Mouse (Mus musculus) sigmoid colon, adult 10 weeks (tissue): Measurements from ENCODE around the gene Krt17. TPM values are rescaled to one million over a fixed set of nuclear protein-coding genes. Genes with fewer than 3 reads are reported as not detected.

Experiments
- polyA plus RNA-seq: library from polyadenylated mRNA; stranded (reverse); fragments of 350-450 nt; fragmentation: Illumina TruSeq; extraction: RNeasy Lipid Tissue Mini Kit (QIAGEN cat#74804); gene quantifications from one replicate; pipeline ENCODE4 v1.2.3, GENCODE M21; 2014; ENCODE audit warnings: low read depth, low replicate concordance

Krt17 gene
- polyA plus RNA-seq = not detected

GRCm38 (mm10) chr11:100260514-100261234 is at the start of gene Krt17:
Gene Krt17 (minus strand): TSS chr11:100261029.

GRCm38 (mm10) chr11:100269821-100270332 is 9.0 kb upstream of the Krt17 start, which contains the start of gene Krt42:
Gene Krt42 (minus strand): TSS chr11:100269871.

GRCm38 (mm10) chr11:100248852-100249465 is 11.9 kb downstream of the Krt17 start, which contains the start of gene Krt16:
Gene Krt16 (minus strand): TSS chr11:100248902.

GRCm38 (mm10) chr11:100207498-100207897 is 53.3 kb downstream of the Krt17 start, which contains the start of gene Krt14:
Gene Krt14 (minus strand): TSS chr11:100207548.

Other genes with a start within 250 kb of the Krt17 start
- not detected for gene Krt33a, start 244.8 kb downstream of the Krt17 start, polyA plus RNA-seq
- gene Krt33b, start 231.2 kb downstream of the Krt17 start, polyA plus RNA-seq = not detected
- gene Krt34, start 219.5 kb downstream of the Krt17 start, polyA plus RNA-seq = not detected
- gene Krt31, start 210.5 kb downstream of the Krt17 start, polyA plus RNA-seq = not detected
- gene Krt32, start 172.8 kb downstream of the Krt17 start, polyA plus RNA-seq = not detected
- not detected for gene Krt35, start 164.8 kb downstream of the Krt17 start, polyA plus RNA-seq
- not detected for gene Krt36, start 155.4 kb downstream of the Krt17 start, polyA plus RNA-seq
- gene Krt13, start 139.5 kb downstream of the Krt17 start, polyA plus RNA-seq = not detected
- not detected for gene Krt15, start 125.1 kb downstream of the Krt17 start, polyA plus RNA-seq
- gene Krt19, start 112.4 kb downstream of the Krt17 start, polyA plus RNA-seq = 104 TPM
- not detected for gene Krt9, start 67.8 kb downstream of the Krt17 start, polyA plus RNA-seq
- not detected for gene Krt14, start 53.5 kb downstream of the Krt17 start, polyA plus RNA-seq
- gene Krt16, start 12.1 kb downstream of the Krt17 start, polyA plus RNA-seq = not detected
- gene Krt42, start 8.8 kb upstream of the Krt17 start, polyA plus RNA-seq = not detected
- 1,895 TPM for gene Eif1, start 58.9 kb upstream of the Krt17 start, polyA plus RNA-seq
- not detected for gene Gast, start 73.4 kb upstream of the Krt17 start, polyA plus RNA-seq
- gene Hap1, start 95.1 kb upstream of the Krt17 start, polyA plus RNA-seq = 0.54 TPM
- 5.2 TPM for gene Jup, start 136.7 kb upstream of the Krt17 start, polyA plus RNA-seq
- gene P3h4, start 153.8 kb upstream of the Krt17 start, polyA plus RNA-seq = 0.88 TPM
- gene Fkbp10, start 154.7 kb upstream of the Krt17 start, polyA plus RNA-seq = 0.66 TPM
- gene Nt5c3b, start 180.8 kb upstream of the Krt17 start, polyA plus RNA-seq = 7.8 TPM
- 0.69 TPM for gene Klhl10, start 180.9 kb upstream of the Krt17 start, polyA plus RNA-seq
- gene Klhl11, start 211.7 kb upstream of the Krt17 start, polyA plus RNA-seq = 5.7 TPM